Mouse (Mus musculus): Measurements from ENCODE around the gene Taar8a.
A peak's percentile ranks its signal among the peaks of the same experiment; 100 is the strongest.
"Not testable (repeated sequence)": the region's sequence is repeated elsewhere in the genome, so short reads cannot be mapped to it uniquely, and the experiment has no call there.

The Taar8a gene

DNA sequence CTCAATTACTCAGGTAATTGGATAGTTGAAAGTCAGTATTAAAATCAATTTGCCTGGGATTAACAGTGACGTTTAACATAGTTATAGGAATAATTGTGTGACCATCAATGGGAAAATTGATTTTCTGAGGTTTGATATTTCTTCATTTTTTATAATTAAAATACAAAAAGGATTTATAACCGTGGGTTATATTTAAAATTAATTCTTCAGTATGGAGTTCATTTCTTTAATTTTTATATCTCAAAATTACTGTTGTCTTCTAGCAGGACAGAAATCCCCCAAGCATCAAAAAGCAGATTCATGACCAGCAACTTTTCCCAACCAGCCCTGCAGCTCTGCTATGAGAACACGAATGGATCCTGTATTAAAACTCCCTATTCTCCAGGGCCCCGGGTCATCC, at the start of gene Taar8a:
Taar8a (plus strand) TSS at position 301 of the 400 bp plus-strand sequence.
- not testable (repeated sequence) for DNase-seq (ENCODE audit: low spot score)

DNA sequence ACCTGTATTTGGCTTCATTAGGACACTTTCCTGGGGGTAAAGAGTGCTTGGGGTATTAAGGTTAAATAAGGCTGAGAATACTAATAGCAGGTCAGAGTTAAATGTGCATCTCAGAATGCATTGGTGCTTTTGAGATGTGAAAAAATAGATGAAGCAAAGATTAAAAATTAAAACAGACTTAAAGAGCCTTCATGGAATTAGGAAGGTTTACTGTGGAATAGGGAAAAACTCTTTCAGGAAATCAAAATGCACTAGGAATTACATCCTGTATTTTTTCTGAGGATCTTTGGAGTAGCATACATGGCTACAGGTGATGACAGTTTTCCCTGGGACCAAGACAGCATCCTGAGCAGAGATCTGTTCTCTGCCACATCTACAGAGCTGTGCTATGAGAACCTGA, 49.4 kb upstream of the Taar8a start, which contains the start of gene Taar7d:
Taar7d (plus strand) TSS at position 301 of the 400 bp plus-strand sequence.
- DNase-seq (ENCODE audit: low spot score), result no peak

DNA sequence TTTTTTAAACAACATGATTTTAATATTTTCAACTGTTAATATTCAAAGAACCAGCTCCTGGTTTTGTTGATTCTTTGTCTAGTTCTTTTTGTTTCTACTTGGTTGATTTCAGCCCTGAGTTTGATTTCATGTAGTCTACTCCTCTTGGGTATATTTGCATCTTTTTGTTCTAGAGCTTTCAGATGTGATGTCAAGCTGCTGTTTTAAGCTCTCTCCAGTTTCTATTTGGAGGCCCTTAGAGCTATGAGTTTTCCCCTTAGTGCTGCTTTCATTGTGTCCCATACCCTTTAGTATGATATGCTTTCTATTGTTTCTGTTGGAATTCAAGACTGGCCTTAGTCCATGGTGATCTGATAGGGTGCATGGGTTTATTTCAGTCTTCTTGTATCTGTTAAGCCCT, 45.0 kb upstream of the Taar8a start:
- no peak for DNase-seq (ENCODE audit: low spot score)

DNA sequence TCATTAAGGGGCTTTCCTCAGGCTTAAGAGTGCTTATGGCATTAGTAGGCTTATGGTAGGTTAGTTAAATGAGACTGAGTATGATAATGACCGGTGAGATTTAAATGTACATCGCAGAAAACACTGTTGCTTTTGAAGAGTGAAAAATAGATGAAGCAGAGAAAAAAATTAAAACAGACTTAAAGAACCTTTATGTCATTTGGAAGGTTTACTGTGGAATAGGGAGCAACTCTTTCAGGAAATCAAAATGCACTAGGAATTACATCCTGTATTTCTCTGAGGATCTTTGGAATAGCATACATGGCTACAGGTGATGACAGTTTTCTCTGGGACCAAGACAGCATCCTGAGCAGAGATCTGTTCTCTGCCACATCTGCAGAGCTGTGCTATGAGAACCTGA, 39.0 kb upstream of the Taar8a start, which contains the start of gene Taar7e:
Taar7e (plus strand) TSS at position 301 of the 400 bp plus-strand sequence.
- no peak for DNase-seq (ENCODE audit: low spot score)

DNA sequence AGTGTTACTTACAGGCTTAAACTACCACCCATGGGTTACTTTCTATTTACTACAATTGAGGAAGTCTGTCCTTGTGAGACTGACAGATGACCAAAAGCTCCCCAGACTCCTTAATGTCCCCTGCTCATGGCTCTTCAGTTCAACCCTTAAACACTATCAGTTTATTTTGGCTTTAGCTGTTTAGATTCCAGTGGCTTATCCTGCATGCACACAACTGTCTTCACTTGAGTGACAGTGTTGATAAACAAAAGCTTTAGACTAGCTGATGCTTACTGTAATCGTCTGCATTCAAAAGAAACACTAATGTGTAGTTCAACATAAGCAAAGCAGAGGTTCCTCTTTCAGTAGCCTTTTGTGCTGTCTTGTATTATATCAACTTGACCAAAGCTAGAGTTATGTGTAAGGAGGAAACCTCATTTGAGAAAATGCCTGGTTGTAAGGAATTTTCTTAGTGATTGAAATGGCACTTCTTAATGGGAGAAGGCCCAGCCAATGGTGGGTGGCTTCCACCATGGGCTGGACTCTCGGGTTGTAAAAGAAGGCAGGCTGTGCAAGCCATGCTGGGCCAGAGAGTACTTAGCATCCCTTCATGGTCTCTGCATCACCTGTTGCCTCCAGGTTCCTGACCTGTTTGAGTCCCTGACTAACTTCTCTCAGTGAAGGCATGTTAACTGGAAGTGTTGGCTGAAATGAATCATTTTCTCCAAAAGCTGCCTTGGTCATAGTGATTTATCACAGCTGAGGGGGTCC, 36.0 kb upstream of the Taar8a start:
- DNase-seq (ENCODE audit: low spot score), result no peak

DNA sequence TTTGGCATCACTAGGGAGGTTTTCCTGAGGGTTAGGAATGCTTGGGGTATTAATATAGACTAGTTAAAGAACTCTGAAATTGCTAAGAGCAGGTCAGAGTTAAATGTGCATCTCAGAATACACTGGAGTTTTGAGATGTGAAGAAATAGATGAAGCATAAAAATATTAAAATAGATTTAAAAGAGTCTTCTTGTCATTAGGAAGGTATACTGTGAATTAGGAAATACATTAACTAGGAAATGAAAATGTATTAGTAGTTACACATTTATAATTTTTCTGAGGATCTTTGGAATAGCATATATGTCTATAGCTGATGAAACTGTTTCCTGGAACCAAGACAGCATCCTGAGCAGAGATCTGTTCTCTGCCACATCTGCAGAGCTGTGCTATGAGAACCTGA, 27.1 kb upstream of the Taar8a start, which contains the start of gene Taar7f:
Taar7f (plus strand) TSS at position 301 of the 400 bp plus-strand sequence.
- no peak for DNase-seq (ENCODE audit: low spot score)

DNA sequence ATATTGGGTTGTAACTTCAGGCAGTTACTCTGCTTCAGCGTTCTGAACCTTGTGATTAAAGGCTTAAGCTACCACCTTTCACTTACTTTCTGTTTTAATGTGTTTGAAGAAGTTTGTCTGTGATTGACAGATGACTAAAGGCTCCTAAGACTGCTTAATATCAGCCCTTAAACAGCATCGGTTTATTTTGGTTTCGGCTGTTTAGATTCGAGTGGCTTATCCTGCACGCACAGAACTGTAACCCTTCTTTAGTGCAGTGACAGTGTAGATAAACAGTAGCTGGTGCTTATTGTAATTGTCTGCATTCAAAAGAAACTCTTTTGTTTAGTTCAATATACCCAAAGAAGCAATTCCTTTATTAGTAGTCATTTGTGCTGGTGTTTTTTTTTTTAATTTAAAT, 24.3 kb upstream of the Taar8a start:
- no peak for DNase-seq (ENCODE audit: low spot score)

DNA sequence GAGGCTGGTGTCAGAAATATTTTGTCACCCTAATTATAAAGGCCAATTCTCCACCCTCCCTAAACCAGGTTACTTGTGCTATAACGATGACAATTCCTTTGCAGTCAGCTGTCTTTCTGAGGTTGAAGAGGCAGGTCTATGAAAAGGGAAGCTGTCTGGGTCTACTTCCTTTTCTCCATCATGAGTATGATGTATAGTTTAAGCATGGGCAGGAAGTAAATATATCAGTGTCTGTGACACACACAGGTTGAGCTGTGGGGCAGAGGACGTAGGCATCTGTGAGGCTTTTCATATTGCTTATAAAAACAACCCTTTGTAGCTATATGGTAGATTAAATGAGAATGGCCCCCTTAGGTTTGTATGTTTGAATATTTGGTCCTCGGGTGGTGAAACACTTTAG, 17.3 kb upstream of the Taar8a start:
- no peak for DNase-seq (ENCODE audit: low spot score)

DNA sequence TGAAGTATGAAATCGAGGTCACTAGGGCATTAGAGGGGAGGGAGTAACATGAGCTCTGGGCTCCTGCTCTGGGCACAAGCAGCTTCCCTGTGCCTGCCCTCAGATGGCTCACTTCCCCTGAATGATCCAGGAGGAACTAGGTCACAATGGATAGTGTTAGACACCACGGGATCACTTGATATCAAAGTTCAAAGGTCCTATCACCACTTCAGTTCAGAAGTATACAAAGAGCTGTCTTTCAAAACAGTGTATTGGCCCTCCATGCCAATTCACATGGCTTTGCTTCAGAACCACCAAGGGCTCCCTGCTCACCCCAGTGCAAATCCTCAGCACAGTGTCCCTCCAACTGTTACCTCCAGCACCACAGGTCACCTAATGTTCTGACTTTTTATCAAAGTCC, 1.5 kb upstream of the Taar8a start:
- not testable (repeated sequence) for DNase-seq (ENCODE audit: low spot score)

DNA sequence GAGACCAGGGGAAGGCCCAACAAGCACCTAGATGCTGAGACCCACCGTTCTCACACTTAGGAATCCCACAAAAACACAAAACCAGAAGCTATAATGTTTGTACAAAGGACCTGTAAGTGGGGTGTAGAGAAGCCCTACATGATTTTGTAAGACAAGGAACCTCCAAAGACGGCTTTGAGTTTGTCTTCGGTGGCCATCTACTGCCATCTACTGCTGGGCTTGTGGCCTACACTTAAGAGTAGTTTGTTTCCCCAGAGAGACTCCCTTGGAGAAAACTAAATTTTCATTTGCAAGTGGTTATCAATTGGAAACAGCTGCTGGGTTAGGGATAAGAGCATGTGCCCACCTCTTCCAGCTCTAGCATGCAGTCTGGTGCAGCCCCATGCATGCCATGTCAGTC, 3.9 kb downstream of the Taar8a start:
- peak; percentile 61 for DNase-seq (ENCODE audit: low spot score)

DNA sequence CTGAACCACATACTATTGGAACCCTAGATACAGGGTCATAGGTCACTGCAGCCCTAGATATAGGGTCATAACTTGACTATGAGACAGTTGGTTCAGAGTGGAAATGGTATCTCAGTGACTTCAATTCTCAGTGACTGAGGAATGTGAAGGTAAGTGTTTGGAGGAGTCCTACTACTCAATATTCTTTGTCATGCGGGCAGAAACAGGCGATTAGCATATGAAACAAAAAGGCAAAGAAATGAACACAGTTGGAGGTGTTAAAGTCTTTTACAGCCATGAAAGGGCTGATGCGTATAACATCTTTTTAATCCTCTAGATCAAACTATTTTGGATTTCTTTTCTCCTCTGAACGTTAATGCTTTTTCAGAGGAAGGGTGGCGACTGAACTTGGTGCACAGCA, 9.6 kb downstream of the Taar8a start:
- no peak for DNase-seq (ENCODE audit: low spot score)

DNA sequence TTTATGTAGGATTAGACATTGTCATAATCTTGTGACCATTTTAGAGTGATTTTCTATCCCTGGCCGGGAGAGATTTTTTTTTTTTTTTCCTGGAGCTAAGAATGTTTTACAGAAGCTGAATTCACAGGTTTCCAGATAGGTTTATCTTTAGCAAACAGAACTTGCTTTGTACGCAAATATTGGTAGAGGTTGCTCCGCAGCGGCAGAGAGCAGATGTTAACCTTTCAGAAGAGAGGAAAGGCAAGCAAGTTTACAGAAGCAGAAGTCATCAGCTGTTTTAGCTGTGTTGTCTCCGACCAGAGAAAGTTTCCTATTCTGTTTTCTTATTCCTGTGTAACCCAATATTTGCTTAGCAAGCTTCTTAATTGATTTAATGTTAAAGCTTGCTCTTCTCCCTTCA, 10.3 kb downstream of the Taar8a start:
- no peak for DNase-seq (ENCODE audit: low spot score)

DNA sequence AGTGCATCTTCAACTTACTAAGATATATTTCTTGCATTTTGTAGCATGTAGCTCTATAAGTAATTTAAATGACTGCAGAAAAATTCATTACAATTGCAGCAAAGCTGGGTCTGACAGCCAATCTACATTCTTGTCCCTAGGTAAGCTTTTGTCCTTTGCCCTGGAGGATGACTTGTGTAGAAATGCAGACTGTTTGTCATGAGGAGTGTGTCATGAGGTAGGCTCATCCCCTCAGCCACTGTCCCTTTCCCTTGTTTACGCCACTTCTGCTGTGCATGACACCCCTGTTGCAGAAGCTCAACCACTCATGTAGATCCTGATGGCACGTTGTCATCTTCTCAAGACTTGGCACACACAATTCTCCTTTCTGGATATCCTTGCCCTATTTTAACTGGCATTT, 10.9 kb downstream of the Taar8a start:
- DNase-seq (ENCODE audit: low spot score), result no peak

DNA sequence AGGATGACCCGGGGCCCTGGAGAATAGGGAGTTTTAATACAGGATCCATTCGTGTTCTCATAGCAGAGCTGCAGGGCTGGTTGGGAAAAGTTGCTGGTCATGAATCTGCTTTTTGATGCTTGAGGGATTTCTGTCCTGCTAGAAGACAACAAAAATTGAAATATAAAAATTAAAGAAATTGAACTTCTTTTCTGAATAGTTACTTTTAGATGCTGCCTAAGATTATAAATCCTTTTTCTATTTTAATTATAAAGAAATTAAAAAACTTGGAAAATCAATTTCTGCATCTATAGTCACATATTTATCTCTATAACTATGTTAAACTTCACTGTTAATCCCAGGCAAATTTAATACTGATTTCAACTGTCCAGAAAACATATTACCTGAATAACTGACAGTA, 15.9 kb downstream of the Taar8a start, which contains the start of gene Taar8b:
Taar8b (minus strand) TSS at position 101 of the 400 bp plus-strand sequence.
- no peak for DNase-seq (ENCODE audit: low spot score)

DNA sequence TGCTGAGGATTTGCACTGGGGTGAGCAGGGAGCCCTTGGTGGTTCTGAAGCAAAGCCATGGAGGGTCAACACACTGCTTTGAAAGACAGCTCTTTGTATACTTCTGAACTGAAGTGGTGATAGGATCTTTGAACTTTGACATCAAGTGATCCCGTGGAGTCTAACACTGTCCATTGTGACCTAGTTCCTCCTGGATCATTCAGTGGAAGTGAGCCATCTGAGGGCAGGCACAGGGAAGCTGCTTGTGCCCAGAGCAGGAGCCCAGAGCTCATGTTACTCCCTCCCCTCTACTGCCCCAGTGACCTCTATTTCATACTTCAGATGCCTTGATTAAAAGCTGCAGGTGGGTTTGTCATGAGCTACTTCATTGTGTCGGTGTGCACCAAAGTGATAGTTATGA, 20.7 kb downstream of the Taar8a start:
- not testable (repeated sequence) for DNase-seq (ENCODE audit: low spot score)

DNA sequence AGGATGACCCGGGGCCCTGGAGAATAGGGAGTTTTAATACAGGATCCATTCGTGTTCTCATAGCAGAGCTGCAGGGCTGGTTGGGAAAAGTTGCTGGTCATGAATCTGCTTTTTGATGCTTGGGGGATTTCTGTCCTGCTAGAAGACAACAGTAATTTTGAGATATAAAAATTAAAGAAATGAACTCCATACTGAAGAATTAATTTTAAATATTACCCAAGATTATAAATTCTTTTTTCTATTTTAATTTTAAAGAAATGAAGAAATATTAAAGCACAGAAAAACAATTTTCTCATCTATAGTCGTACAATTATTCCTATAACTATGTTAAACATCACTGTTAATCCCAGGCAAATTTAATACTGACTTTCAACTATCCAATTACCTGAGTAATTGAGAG, 25.5 kb downstream of the Taar8a start, which contains the start of gene Taar8c:
Taar8c (minus strand) TSS at position 101 of the 400 bp plus-strand sequence.
- not testable (repeated sequence) for DNase-seq (ENCODE audit: low spot score)

DNA sequence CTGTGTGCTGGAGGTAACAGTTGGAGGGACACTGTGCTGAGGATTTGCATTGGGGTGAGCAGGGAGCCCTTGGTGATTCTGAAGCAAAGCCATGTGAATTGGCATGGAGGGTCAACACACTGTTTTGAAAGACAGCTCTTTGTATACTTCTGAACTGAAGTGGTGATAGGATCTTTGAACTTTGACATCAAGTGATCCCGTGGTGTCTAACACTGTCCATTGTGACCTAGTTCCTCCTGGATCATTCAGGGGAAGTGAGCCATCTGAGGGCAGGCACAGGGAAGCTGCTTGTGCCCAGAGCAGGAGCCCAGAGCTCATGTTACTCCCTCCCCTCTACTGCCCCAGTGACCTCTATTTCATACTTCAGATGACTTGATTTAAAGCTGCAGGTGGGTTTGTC, 27.0 kb downstream of the Taar8a start:
- DNase-seq (ENCODE audit: low spot score), result not testable (repeated sequence)

DNA sequence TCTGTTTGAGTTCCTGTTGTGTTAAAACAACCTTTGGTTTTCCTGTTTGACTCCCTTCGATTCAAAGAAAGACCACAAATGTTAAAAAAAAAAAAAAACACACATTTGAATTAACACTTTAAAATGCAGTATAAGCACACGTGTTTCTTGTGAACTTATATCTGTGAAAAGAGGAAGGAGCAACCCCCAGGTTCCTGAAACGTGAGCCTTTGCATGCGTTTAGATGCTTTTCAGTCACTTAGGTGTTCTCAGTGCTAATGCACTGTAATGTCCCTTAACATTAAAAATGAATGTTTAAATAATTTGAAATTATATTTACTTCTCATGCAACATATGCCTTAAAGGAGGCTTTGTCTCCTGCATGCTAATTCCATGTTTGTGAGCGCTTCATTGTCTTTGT, 31.4 kb downstream of the Taar8a start:
- no peak for DNase-seq (ENCODE audit: low spot score)

DNA sequence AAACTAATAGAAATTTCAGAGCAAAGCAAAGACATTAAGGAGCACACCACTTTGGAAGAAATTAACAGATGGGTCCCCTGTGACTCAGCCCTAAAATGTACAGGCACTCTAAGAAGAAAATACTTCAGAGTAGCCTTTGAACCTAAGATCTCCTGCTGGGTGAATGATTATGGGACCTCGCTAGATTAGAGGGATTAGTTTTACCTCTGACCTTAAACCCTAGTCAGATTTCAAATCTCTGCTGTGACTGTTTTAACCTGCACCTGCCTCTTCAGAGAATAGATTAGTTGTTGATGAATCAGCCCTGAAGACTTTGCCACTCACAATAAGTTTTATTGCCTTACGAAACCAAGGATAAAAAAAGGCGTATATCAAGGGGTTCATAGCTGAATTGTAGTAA, 31.9 kb downstream of the Taar8a start:
- no peak for DNase-seq (ENCODE audit: low spot score)

DNA sequence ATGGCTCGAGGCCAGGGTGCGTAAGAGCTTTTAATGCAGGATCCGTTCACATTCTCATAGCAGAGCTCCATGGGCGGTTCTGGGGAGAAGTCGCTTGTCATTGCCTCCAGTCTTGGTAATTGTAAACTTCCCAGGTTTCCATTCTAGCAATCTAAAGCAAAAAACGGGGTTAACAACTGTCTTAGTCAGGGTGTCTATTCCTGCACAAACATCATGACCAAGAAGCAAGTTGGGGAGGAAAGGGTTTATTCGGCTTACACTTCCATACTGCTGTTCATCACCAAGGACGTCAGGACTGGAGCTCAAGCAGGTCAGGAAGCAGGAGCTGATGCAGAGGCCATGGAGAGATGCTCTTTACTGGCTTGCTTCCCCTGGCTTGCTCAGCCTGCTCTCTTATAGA, 33.1 kb downstream of the Taar8a start, which contains the start of gene Taar9:
Taar9 (minus strand) TSS at position 101 of the 400 bp plus-strand sequence.
- not testable (repeated sequence) for DNase-seq (ENCODE audit: low spot score)

DNA sequence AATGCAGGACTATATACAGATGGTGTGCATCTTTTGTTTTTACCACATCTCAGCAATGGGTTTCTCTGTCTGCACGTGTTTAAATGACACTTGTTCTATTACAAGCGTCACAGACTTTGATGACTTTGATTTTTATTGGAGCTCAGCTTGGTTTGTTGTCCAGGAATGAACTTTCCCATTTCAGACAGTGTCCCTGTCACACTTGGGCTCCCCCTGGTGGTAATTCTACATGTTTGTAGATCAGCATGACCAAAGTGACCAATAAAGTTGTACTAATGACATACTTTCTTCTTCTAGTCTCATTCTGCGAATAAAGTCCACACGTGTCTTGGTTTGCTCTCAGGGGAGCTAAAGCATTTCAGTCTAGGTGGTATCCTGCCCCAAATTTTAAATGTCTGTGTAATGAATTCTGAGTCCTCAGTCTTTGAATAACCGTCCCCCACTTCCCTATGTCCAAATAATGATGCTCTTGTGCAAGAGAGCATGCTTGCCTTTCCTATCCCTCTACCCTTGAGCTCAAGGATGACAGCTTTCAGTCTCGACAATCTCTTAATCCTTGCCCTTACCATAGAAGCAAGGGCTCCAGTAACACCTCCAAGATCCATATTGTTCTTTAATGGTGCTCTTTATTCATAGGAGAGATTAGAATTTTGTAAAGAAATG, 34.9 kb downstream of the Taar8a start:
- DNase-seq (ENCODE audit: low spot score), result peak; percentile 85

Measured in retina, embryonic 14.5 days (tissue).